Mouse (Mus musculus) thymus, postnatal 36 days (tissue): Measurements from ENCODE around the gene Cyp4x1.

ENCODE experiments used
- DNase-seq, 2 experiments: peaks; one replicate each; pipeline ENCODE4 v3.0.0; 2022; ENCODE audit warnings: mixed read lengths in 2 of 2

Cyp4x1 gene

DNA sequence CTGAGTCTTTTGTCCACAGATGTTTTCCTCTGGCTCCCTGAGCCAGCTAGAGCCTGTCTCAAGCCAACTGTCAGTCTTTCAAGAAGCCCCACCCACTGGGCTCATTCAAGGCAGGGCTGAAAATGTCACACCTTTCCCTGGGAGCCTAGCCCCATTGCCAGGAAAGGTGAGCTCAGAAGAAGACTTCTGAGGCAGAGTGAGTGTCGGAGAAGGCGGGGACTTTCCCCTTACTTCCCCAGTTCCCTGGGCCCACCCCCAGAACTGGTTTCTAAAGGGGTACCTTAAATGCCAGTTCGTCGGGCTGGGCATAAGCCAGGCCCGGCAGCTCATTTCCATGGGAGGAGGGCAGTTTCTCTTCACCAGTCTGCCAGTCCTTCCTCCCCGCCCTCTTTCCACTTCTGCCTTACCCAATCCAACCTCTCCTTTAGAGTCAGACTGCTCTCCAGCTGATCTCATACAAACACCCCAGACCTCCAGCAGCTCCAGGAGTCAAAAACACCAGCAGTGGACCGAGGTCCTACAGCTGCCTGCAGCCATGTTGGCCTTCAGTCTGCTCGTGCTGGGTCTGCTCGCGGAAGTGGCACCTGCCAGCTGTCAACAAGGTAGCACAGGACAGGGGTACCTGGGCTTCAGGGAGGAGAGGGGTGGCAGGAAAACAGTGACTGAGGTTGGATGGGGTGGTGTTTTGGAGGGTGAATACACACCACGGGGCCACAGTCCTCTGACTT lies 45.3 kb downstream of the Cyp4x1 start, which contains the start of gene Pdzk1ip1:
Gene Pdzk1ip1, plus strand, starts transcription at position 98 of the 728 bp plus-strand sequence.
- DNase-seq, result no peak

DNA sequence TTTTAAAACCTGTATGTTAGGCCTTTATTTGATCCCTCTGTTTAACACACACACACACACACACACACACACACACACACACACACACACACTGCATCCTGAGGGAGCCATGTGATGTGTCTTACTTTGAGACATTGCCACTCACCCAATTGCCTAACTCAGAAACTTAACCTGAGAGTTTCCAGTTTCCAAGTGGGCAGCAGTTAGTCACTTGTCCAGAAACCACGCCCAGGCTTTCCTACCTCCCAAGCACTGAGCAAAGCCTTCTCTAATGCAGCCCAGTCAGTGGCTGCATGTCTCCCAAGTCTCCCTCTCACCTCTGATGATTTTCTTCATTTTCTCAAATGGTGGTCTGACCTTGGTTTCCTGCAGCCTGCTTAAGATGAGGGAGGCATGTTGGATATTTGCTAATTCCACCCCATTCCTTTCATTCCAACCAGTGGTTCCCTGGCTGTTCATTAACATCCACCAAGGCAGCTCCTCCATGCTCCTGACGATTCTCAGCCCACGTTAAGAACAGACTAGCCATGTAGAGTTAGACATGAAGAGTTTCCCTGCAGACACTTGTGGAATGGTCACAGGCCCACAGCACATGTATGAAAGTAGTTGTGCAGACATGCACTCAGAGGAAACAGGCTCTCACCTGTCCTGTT lies 47.2 kb downstream of the Cyp4x1 start:
- DNase-seq, result no peak

DNA sequence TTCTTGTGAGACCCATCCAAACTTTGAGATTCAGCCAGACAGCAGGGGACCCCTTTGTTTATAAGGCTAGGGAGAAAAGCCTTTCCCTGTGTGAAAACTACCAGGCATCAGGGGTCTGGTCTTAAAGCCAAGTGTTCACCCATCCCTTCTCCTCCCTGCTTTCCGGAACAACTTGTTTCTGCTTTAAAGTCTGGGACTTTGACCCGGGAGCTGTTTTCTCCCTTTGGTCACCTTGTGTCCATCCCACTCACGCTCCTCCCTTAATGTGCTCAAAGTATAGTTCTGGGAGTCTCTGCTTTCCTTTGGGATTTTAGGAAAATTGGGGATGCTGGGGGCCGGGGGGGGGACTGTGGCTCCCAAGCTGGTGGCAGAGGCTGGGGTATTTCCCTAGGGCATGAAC lies 47.8 kb downstream of the Cyp4x1 start:
- no peak for DNase-seq

DNA sequence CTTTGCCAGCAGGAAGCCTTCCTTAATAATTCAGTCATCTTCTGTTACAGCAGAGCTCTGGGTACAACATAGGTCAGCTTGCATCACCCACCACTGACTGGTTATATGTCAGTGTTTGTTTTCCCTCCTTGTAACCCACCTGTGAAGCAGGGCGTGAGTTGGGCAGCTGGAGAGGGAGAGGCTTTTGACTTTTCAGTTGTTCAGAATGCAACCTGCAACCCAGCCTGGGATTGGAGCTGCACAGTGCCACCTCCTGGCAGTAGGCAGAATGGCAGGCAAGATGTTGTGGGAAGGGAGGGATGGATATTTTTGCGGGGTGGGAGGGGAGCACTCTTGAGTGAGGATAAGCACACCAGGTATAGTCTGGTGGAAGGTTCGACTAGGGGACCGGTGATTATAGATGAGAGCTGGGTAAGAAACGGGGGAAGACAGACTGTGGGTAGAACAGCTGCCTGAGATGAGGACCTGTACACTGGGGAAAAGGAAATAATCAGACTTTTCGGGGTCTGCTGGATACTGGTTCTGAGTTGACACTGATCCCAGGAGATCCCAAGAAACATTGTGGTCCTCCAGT lies 48.5 kb downstream of the Cyp4x1 start:
- peak; percentile 42 to 52 for DNase-seq

DNA sequence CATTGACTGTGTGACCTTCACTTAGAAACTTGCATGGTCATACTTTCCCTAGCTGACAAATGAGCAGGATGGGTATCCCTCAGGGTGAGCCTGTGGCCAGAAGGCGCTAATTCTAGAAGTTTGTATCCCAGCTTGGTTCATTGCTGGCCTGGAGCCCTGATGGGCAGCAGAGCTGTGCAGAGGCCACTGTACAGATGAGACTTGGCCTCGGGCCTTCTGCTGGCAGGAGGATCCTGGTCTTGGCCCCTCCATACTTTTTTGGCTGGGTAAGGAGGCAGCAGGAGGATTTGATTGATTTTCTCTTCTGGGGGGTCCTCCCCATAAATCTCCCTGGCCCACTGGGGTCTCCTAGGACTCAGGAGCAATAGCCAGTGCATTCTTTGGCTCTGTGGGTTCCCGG lies 51.0 kb downstream of the Cyp4x1 start:
- DNase-seq, result no peak

DNA sequence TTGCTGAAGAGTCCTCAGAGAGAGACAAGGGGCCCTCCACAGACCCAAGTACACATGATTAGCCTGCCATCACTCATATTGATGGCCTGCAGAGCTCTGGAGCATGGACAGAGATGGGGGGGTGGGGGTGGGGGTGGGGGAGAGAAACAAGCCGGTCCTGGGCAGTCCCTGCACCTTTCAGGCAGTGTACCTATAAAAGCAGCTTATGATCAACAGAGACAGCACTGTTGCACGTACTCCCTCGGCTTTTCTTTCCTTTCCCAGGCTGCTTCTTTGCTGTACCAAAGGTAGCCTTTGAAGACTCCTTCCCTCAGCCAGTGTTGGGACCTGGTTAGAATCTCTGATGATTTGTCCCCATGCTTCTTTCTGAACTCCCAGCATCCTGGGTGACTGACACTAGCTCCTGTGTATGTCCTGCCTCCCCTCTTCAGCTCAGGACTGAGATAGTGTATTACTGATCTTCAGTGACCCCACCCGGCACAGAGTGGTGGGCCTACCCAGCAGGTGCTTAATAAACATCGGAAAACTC lies 54.2 kb downstream of the Cyp4x1 start:
- no peak for DNase-seq

DNA sequence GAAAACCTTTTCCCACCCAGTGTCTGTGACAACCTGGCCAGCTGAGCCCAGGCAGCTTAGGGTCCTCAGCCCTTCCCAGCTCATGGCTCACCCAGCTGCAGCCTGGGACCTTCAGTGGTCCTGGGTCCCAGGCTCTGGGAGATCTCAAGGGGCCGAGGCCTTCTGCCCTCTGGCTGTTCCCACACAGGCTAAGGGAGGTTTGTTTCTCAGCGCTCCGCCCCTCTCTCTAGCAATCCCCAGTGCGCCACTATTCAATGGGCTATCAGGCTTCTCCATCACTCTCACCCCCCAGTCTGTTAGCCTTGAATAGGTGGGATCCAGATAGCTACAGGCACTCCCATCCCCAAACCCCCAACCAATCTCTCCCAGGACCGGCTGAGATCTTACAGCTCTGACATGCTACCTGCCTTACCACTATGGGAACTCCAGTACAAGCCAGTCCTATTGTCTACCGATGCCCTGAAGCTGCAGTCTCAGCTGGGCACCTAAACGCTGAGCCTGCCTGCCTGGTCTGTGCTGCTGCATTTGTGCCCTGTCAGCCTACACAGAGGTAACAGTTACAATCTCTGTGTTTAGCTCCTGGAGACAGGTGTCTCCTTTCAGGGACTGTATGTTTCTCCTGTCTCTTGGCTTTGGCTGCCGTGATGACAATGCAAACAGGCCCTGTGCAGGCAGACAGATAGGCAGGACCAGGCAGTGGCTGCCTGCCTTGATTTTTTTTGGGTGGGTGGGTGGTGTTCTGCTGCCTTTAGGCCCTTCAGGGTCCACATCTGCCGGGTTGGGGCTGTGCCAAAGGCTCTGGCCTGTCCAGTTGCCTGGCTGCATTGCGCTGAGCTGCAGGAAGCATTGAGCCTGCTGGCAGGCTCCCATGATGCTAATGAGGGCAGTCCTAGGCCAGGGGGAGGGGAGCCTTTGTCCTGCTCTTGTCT lies 54.9 kb downstream of the Cyp4x1 start:
- no peak for DNase-seq

DNA sequence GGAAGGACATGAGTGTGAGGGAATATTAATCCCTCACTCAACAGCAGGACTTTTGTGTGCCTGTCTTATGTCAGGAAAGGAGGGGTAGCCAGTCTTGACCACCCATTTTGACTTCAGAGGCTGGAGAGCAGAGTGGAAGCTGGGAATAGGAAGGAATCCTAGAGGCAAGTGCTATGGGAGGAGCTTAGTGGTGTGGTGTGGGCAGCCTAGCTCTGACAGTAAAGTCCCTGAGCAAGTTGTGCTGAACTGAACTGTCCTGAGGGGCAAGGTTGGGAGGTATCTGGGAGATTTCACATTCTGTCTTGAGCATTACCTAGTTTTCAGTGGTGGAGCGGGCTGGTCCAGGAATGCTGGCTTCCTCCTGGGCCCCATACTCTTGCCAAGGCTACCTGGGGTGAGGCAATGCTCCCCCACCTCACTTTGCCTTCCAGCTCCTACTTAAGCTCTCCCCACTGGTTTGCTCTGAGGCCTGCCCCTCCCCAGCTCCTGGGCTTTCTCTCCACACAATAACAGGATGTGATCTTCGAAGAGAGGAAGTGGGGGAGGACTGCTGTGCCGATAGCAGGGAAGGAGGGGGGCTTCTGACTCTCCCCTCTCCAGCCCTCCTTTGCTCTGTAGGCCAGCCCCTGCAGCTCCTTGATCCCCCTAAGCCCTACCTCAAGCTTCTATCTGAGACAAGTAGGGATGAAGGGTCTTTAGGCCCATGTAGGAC lies 58.7 kb downstream of the Cyp4x1 start:
- peak; percentile 36 to 61 for DNase-seq

DNA sequence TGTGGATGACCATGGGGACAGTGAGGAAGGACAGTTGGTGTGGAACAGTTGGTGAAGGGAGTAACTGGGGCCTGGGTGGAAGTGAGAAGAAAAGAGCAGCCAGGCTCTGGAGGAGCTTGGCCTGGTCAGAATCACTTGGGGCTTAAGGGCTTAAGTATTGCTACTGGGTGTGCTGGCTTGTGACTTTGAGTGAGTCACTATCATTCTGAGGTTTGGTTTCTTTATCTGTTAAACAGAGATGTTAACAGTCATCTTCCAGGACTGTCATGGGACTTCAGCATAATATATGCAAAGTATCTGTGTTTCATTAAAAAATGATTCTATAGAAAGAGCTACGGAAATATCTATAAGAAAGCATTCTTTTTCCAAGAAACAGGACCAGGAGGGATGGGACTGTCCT lies 59.3 kb downstream of the Cyp4x1 start:
- no peak for DNase-seq

DNA sequence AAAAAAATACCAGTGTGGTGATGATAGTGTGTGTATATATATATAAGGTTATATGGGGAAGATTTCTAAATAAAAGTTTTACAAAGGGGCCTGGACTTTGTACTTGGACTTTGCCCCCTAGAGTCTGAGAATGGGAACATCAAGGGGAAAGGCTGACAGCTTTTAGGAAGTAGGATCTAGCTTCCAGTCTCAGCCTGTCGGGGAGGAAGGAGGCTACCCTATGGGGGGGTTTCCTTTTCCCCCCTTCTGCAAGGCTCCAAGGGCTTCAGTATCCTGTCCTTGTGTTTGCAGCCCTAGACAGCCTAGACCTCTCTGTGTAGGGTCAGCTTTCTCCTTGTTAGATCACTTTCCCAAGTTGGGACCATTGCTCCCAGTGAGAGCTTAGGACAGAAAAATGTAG lies 62.4 kb downstream of the Cyp4x1 start:
- no peak for DNase-seq

DNA sequence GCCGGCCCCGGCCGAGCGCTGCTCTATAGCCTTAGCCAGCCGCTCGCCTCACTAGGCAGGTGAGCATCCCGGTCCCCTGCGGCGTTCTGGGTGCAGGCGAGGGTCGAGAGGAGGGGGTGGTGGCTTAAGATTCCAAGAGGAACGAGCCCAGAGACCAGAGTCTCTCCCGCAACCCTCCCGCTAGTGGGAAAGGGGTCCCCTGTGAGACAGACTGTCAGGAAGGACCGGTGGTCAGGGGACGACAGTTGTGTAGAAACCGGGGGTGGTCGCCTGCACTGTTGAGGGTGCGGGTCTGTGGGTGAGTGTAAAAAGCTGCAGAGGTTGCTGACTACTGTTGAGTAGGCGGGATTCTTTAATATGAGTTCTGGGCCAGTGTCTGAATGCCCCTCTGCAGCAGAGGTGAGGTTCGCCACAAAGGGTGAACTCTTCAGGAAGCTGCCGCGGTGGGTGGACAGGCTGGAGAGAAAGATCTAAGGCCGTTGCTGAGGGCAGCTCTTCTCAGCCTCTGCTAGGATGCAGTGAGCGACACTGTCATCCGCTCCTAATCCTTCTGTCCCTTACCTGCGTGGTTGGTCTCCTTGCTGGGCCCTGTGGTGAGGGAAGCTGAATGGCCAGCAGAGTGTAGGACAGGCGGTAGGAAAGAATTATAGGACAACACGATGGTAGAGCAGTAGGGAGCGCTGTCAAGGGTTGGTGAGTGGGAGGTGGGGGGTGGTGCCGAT lies 70.4 kb downstream of the Cyp4x1 start:
- no peak for DNase-seq

DNA sequence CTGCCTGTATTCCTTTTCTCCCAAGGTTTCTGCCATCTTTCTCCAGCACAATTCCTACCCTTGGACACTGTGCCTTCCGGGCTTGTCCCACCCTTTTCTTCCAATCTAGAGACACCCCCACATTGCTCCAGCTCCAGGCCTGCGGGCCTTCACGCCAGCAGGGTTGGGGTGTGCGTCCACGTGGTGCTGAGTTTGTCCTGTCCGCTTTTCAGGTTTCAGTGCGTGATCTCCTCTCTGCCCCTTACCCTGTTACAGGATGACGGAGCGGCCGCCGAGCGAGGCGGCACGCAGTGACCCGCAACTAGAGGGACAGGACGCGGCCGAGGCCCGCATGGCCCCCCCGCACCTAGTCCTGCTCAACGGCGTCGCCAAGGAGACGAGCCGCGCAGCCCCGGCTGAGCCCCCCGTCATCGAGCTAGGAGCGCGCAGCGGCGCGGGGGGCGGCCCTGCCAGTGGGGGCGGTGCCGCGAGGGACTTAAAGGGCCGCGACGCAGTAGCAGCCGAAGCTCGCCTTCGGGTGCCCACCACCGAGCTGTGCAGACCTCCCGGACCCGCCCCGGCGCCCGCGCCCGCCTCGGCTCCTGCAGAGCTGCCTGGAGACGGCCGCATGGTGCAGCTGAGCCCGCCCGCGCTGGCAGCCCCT lies 71.1 kb downstream of the Cyp4x1 start:
- peak; percentile 17 to 35 for DNase-seq

DNA sequence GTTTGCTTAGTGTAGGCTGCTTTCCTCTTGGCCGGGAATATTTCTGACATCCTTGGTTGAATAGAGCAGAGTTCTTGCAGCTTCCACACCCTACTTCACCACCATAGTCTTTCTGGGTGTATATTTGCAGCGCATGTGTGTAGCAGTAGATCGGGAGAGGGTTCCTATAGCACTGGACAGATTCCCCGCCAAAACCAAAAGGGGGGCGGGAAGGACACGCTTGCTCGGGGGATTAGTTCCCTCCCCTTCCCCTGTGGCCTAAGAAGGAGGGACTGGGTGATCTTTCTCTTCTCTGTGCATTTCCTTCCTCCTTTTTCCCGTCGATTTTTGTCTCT lies 71.6 kb downstream of the Cyp4x1 start:
- no peak for DNase-seq

DNA sequence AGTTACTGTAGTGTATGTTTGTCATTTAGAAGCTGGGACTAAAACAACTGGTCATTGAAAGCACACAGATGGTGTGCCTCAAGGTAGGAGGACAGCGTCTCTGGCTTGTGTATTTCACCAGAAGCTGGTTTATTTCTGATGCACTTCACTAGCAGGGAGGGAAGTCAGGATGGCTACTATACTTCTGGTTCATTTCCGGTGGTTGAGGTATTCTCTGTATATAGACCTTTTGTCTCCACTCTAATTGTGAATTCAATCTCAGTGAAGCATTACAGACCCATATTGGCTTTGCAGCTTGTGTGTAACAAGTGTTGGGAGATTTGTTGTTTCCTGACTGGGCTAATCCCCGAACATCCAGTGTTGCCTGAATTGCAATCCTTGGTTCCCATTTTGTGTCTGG lies 73.3 kb downstream of the Cyp4x1 start:
- DNase-seq, result no peak

DNA sequence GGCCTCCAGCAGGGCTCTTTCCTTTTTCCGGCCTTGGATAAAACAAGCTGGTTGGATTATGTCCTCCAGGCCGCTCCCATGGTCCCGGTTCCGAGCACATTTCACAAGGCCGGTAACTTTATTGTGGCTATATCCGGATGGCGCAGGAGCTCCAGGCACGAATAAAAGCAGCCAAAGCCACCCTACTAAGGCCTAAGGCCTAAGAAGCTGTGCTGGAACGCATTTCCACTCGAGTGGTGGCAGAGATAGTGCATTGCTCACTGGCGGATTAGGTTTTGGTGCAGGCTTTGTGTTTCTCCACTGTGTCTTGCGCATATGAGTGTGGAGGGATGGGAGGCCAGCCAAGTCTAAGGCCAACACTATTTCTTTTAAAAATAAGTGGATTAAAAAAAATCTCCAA lies 74.2 kb downstream of the Cyp4x1 start:
- DNase-seq, result no peak

DNA sequence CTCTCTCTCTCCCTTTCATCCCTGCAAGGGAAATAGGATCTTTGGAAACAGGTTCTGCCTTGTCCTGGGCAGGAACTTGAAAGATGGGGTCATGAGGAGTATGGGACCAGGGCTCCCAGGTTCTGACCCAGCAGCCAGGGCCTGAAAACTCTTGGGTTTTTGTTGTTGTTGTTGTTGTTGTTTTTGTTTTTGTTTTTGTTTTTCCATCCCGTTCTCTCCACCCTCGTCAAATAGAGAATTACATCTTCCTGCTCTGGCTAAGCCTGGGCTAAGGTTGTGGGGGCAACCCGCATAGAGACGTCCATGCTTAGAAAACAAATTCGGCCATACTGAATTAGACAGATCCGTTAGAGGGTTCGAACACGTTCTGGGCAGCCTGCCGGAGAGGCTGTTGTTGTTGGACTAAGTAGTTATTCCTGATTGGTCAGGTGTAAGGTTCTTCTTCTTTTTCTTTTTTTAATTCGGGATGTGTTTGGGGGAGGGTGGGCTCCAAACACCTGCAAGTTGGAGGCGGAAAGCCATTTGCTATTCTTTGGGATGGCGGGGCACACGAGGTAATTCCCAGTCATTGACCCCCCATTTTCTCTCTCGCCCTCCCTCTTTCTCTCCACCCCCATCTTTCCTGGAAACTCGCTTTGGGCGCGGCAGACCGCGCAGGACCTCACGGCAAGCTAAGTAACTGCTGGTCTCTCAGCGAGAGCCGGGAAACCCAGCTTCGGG lies 75.0 kb downstream of the Cyp4x1 start:
- no peak for DNase-seq

DNA sequence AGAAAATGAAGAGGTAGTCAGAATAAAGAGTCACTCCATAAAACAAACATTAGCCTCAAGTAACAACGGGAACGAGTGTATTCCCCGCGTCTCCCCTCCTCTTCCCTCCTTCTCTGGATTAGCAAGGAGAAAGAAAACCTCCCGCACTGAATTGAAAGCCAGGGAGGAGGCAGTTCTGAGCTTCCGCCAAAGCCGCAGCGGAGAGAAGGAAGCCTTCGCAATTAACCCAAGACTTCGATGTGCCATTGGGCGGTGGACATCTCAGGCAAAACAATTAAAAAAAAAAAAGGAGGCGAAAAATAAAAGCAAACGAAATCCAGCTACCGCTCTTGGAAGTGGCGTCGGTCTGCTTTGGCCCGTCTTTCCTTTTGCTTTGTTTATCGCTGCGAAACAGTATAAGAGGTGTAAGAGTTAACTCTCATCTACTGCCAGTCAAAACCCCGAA lies 75.7 kb downstream of the Cyp4x1 start:
- no peak for DNase-seq

DNA sequence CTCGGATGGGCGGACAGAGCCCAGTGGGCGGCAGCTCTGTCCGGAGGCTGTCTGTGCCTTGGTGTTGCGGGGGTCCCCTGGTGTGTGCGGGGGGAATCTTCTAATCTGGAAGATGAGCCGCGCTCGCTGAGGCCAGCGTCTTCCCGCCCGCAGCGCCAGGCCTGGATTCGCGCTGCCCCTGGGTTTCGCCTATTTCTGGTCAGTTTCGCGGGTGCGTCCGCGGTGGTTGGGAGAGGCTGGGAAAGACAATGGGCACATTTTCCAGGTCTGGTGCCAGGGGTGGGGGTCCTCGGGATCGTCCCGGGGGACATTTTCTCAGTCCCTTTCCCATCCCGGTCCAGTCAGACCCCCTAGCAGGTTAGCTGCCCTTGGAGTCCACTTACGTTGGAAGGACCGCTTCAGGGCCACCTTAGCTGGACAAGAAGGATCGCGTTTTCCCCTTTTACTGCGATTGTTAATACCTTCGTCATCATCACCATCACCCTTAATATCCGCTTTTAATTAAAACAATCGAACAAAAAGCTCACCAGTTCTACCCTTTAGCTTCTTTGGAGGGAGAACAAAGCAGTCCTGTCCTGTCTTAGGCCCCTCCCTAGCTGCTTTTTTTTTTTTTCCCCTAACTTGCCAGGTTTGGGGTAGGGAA lies 76.3 kb downstream of the Cyp4x1 start:
- DNase-seq, result no peak

DNA sequence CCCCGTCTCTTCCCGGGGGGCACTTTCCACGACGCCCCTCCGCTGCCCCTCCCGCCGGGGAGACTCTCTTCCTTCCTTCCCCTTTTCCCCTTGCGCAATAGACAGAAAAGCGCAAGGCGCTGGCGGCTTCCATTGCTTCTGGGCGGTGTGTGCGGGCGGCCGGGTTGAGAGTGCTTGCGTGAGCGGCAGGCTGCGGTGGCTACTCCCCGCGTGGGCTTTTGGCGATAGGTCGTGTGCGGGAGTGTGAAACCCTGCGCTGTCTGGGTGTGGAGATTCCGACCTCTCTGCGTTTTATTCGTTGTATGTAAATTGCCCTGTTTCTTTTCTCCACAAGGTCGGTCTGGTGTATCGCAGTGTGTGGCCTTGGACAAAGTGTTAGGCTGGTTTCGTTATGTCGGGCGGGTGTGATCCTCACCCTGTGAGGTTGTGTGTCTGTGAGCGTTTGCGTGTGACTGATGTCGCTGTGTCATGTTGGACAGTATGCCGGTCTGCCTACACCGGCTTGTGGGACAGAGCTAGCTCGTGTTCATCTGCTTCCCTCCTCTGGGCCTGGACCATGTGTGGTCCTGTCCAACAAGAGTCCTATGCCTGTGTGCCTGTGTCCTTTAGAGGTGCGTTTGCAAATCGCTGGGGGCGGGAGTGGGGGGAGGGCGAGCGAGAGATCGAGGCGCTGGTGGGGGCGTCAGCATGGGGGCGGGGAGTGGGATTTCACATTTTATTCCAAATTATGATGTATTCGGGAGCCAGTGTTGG lies 77.0 kb downstream of the Cyp4x1 start:
- peak in 1 of 2 experiments; percentile 12 for DNase-seq
